Mouse (Mus musculus) forebrain, embryonic 13.5 days (tissue): ENCODE measurements around the gene Supt7l. TPM values are rescaled to one million over a fixed set of nuclear protein-coding genes. Genes with fewer than 3 reads are reported as not detected.

ENCODE experiments used
- ATAC-seq: fragments of 200-750 bp; cut with Nextera tagmentation; 2 replicates; pipeline ENCODE4 v1.8.0; 2017
- H3K27ac ChIP-seq: fragments of 300-500 bp; sonication (generic); 2 replicates; pipeline ENCODE4 v1.5.1; 2015; ENCODE audit warnings: inconsistent platforms, mild to moderate bottlenecking, moderate library complexity
- H3K27me3 ChIP-seq: fragments of 300-500 bp; sonication (generic); 2 replicates; pipeline ENCODE4 v1.6.1; 2015; ENCODE audit warnings: mild to moderate bottlenecking, inconsistent platforms
- H3K36me3 ChIP-seq: fragments of 300-500 bp; sonication (generic); 2 replicates; pipeline ENCODE4 v1.6.1; 2015; ENCODE audit warnings: mild to moderate bottlenecking, inconsistent platforms; ENCODE audit not compliant: poor library complexity, severe bottlenecking
- H3K4me1 ChIP-seq: fragments of 300-500 bp; sonication (generic); 2 replicates; pipeline ENCODE4 v1.6.1; 2015; ENCODE audit warnings: inconsistent platforms
- H3K4me2 ChIP-seq: fragments of 300-500 bp; sonication (generic); 2 replicates; pipeline ENCODE4 v1.6.1; 2015; ENCODE audit warnings: inconsistent platforms, mild to moderate bottlenecking, moderate library complexity
- H3K4me3 ChIP-seq: fragments of 300-500 bp; sonication (generic); 2 replicates; pipeline ENCODE4 v1.5.1; 2015; ENCODE audit warnings: mild to moderate bottlenecking, inconsistent platforms
- H3K9ac ChIP-seq: fragments of 300-500 bp; sonication (generic); 2 replicates; pipeline ENCODE4 v1.6.1; 2015; ENCODE audit warnings: mild to moderate bottlenecking, inconsistent platforms
- H3K9me3 ChIP-seq: fragments of 300-500 bp; sonication (generic); replicated peaks from 2 replicates; pipeline ENCODE4 v1.6.1; 2016; ENCODE audit warnings: inconsistent platforms
- WGBS: fragments of 180-500 bp; shearing (Covaris S2); methylation state at CpG from one replicate; pipeline ENCODE4 v1.1.7; 2015; 5-methylcytosine and 5-hydroxymethylcytosine counted together
- polyA plus RNA-seq: library from polyadenylated mRNA; unstranded; fragments of >200 nt; fragmentation: Nextera tagmentation; extraction: Ambion mirVana; gene quantifications from 2 replicates; pipeline ENCODE4 v1.2.1, GENCODE M21; 2015

The Supt7l gene
- polyA plus RNA-seq, 1 experiment from 2014 or later, result 28.2 TPM

DNA sequence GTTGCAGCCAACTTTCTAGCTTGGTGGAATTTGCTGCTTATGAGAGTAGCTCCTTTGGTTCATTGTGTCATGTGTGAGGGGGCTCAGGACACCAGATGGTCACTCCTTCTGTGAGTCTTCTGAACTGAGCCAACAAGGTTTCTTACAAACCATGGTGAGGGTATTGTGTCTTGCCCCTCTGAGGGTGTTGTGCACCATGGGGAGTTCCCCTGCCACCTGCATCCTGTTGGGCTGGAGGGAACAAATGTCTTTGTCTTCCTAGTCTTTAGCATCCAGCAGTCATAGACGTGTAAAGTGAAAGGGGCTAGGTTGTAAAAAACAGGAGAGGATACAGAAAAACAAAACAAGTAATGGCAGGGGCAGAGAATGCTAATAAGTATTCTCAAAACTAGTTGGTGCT, 31.8 kb upstream of the Supt7l start:
- no peak overlapping the region for H3K9ac ChIP-seq
- H3K27me3 ChIP-seq, result no peaks in the 10 kb centered on the region
- ATAC-seq, result no peak
- no peak overlapping the region for H3K4me2 ChIP-seq
- no peak overlapping the region for H3K27ac ChIP-seq
- peaks cover 48% of the 10 kb centered on the region for H3K36me3 ChIP-seq
- no peaks in the 10 kb centered on the region for H3K9me3 ChIP-seq
- no peaks in the 10 kb centered on the region for H3K4me1 ChIP-seq
- WGBS, result 38% methylated on average over 1 of the region's 1 CpGs
- H3K4me3 ChIP-seq, result no peak overlapping the region

DNA sequence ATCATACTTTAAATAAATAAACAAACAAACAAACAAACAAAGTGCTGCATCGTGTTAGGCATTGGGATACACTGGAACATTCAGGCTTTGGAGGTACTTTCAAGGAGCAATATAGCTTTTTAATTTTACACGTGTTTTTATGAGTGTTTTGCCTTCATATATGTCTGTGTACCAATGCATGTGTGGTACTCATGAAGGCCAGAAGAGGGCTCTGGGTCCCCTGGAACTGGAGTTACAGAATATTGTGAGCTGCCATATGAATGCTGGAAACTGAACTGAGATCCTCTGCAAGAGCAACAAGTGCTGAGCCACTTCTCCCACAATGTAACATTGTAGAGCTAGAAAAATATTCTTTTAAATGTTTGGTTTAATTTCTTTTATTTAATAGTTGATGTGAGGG, 7.6 kb upstream of the Supt7l start:
- Histone ChIP-seq H3K9ac (no peak overlapping the region), H3K36me3 (peaks cover 88% of the 10 kb centered on the region), H3K9me3 (no peaks in the 10 kb centered on the region), H3K4me1 (no peaks in the 10 kb centered on the region), H3K4me2 (no peak overlapping the region), H3K27me3 (no peaks in the 10 kb centered on the region), H3K4me3 (no peak overlapping the region), H3K27ac (no peak overlapping the region)
- 91% methylated on average over 2 of the region's 2 CpGs for WGBS
- ATAC-seq, result no peak

DNA sequence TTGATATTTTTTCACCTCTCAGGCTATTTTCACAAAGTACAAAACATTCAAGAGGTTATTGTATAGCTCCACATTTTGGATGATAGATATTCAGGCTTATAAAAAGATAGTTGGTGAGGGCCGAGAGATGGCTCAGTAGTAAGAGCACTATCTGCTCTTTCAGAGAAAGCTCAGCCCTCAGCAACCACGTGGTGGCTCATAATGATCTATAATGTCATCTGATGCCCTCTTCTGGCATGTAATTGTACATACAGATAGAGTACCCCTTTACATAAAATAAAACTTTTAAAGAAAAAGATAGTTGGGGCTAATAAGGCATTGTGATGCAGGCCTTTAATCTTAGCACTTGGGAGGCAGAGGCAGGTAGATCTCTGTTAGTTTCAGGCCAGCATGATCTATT, 953 bp upstream of the Supt7l start:
- Histone ChIP-seq H3K27ac (no peak overlapping the region), H3K27me3 (no peaks in the 10 kb centered on the region), H3K4me3 (no peak overlapping the region), H3K4me1 (peaks cover 32% of the 10 kb centered on the region), H3K9me3 (no peaks in the 10 kb centered on the region), H3K9ac (no peak overlapping the region), H3K36me3 (peaks cover 46% of the 10 kb centered on the region), H3K4me2 (peak overlapping the region; percentile 98)
- 66% methylated on average over 2 of the region's 2 CpGs for WGBS
- no peak for ATAC-seq

DNA sequence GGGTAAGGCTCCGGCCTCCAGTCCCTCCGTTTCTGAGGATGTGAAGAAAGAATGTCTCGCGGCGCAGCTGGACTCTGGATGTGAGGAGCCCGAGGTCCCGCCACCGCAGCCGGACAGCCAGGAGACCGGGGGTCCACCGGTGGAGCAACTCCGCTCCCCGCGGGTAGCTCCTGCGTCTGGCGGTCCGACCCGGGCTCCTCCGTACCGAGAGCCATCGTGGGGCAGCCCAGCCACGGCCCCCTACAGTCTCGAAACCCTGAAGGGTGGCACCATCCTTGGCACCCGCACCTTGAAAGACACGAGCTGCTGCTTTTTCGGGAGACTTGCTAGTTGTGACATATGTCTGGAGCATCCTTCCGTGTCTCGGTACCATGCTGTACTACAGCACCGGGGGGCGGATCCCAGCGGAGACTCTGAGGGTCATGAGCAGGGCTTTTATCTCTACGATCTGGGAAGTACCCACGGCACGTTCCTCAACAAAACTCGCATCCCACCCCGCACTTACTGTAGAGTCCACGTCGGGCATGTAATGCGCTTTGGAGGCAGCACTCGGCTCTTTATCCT, 408 bp downstream of the Supt7l start:
- Histone ChIP-seq H3K27me3 (no peaks in the 10 kb centered on the region), H3K36me3 (peaks cover 44% of the 10 kb centered on the region), H3K27ac (0 out of 2 replicates have a peak overlapping the region, but pooled peaks have one; percentile 80), H3K4me3 (peak overlapping the region; percentile 97), H3K4me1 (peaks cover 32% of the 10 kb centered on the region), H3K4me2 (peak overlapping the region; percentile 98), H3K9ac (peak overlapping the region; percentile 90), H3K9me3 (no peaks in the 10 kb centered on the region)
- 6% methylated on average over 40 of the region's 40 CpGs for WGBS
- peak; percentile 30; the same call in 1 of the 2 replicates for ATAC-seq

- peak within 1 kb of the TSS; percentile 98 for H3K4me2 ChIP-seq
- H3K27ac ChIP-seq, result peak within 1 kb of the TSS; percentile 80
- no peaks in the 10 kb centered on the region for H3K9me3 ChIP-seq
- peaks cover 44% of the 10 kb centered on the region for H3K36me3 ChIP-seq
- ATAC-seq, result peak; percentile 89
- H3K9ac ChIP-seq, result peak within 1 kb of the TSS; percentile 90
- under 1% methylated on average over 28 of the region's 28 CpGs for WGBS
- H3K27me3 ChIP-seq, result no peaks in the 10 kb centered on the region
- H3K4me1 ChIP-seq, result peaks cover 32% of the 10 kb centered on the region
- H3K4me3 ChIP-seq, result peak within 1 kb of the TSS; percentile 97
These were observed 1.1 kb downstream of the Supt7l start, which contains the start of gene Slc4a1ap for GRCm38 (mm10) chr5:31526354-31527116. TSS of gene Slc4a1ap (plus strand) at chr5:31526995.

DNA sequence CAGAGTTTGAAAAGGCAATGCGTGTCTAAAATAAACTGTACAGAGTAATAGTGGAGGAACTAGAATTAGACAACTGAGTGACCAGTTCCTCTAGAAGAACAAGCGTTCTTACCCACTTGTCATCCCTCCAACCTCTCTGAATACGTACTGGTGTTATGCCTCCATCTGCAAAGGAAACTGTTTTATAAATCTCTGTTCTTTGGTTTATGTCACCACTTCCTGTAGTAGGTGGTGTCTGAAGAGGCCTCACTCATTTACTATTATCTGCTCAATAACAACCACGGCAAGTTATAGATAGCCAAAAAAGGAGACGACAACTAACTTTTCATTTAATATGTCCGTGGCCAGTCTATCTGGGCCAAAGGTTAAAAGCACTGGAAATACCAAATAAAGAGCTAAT, 7.1 kb downstream of the Supt7l start:
- 96% methylated on average over 6 of the region's 6 CpGs for WGBS
- no peak for ATAC-seq
- peaks cover 76% of the 10 kb centered on the region for H3K36me3 ChIP-seq

GRCm38 (mm10) chr5:31512481-31512880, 15.1 kb downstream of the Supt7l start:
- Histone ChIP-seq H3K4me1 (no peaks in the 10 kb centered on the region), H3K36me3 (peaks cover 96% of the 10 kb centered on the region), H3K9me3 (no peaks in the 10 kb centered on the region), H3K27ac (no peak overlapping the region), H3K4me3 (no peak overlapping the region), H3K9ac (no peak overlapping the region), H3K4me2 (no peak overlapping the region), H3K27me3 (no peaks in the 10 kb centered on the region)
- WGBS, result 82% methylated on average over 1 of the region's 1 CpGs
- ATAC-seq, result no peak

More for the DNA sequence above, 7.1 kb downstream of the Supt7l start:
- Histone ChIP-seq H3K4me1 (peaks cover 6% of the 10 kb centered on the region), H3K4me2 (no peak overlapping the region), H3K27ac (no peak overlapping the region), H3K4me3 (no peak overlapping the region), H3K9me3 (no peaks in the 10 kb centered on the region), H3K9ac (no peak overlapping the region), H3K27me3 (no peaks in the 10 kb centered on the region)

- Histone ChIP-seq H3K4me2 (no peak overlapping the region), H3K4me1 (no peaks in the 10 kb centered on the region), H3K27me3 (no peaks in the 10 kb centered on the region), H3K9ac (no peak overlapping the region), H3K9me3 (no peaks in the 10 kb centered on the region), H3K27ac (no peak overlapping the region), H3K36me3 (peaks cover 93% of the 10 kb centered on the region), H3K4me3 (no peak overlapping the region)
- ATAC-seq, result no peak
- 95% methylated on average over 10 of the region's 10 CpGs for WGBS
These were observed 22.8 kb downstream of the Supt7l start for GRCm38 (mm10) chr5:31504843-31505242.

GRCm38 (mm10) chr5:31494513-31495297, 32.9 kb downstream of the Supt7l start, which contains the start of gene Gpn1:
TSS of gene Gpn1 (plus strand) at chr5:31494741.
- H3K27ac ChIP-seq, result no peak within 1 kb of the TSS
- under 1% methylated on average over 49 of the region's 49 CpGs for WGBS

DNA sequence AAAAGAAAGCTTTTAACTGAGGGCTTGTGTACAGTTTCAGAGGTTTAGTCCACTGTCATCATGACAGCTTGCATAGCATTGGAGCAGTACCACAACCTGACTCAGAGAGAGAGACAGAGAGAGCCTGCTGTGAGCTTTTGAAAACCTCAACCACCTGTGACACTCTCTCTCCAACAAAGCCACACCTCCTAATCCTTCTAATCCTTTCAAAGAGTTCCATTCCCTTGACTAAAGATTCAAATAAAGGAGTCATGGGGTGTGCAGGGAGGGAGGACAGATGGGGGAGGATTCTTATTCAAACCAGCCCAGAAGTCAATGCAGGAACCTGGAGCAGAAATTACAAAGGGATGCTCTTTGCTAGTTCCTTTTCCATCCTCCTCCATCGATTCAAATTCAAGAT, 35.6 kb downstream of the Supt7l start:
- WGBS, result 43% methylated on average over 1 of the region's 1 CpGs
- no peak overlapping the region for H3K4me2 ChIP-seq
- no peaks in the 10 kb centered on the region for H3K9me3 ChIP-seq
- H3K4me3 ChIP-seq, result no peak overlapping the region
- ATAC-seq, result no peak
- H3K27me3 ChIP-seq, result no peaks in the 10 kb centered on the region
- H3K4me1 ChIP-seq, result peaks cover 10% of the 10 kb centered on the region
- H3K9ac ChIP-seq, result no peak overlapping the region
- no peak overlapping the region for H3K27ac ChIP-seq
- peaks cover 8% of the 10 kb centered on the region for H3K36me3 ChIP-seq

More at GRCm38 (mm10) chr5:31494513-31495297, 32.9 kb downstream of the Supt7l start, which contains the start of gene Gpn1:
- H3K4me1 ChIP-seq, result peaks cover 10% of the 10 kb centered on the region
- H3K27me3 ChIP-seq, result no peaks in the 10 kb centered on the region
- peaks cover 33% of the 10 kb centered on the region for H3K36me3 ChIP-seq
- H3K4me2 ChIP-seq, result peak within 1 kb of the TSS; percentile 78
- H3K9me3 ChIP-seq, result no peaks in the 10 kb centered on the region
- H3K9ac ChIP-seq, result peak within 1 kb of the TSS; percentile 77
- peak; percentile 100 for ATAC-seq
- peak within 1 kb of the TSS; percentile 75 for H3K4me3 ChIP-seq

- H3K27me3 ChIP-seq, result no peaks in the 10 kb centered on the region
- ATAC-seq, result no peak
- no peak overlapping the region for H3K27ac ChIP-seq
- H3K9me3 ChIP-seq, result no peaks in the 10 kb centered on the region
- no peak overlapping the region for H3K4me3 ChIP-seq
- H3K4me1 ChIP-seq, result no peaks in the 10 kb centered on the region
- 74% methylated on average over 7 of the region's 7 CpGs for WGBS
- H3K36me3 ChIP-seq, result peaks cover 2% of the 10 kb centered on the region; the same call in 1 of the 2 replicates
- H3K4me2 ChIP-seq, result no peak overlapping the region
- H3K9ac ChIP-seq, result no peak overlapping the region
These were observed 38.4 kb downstream of the Supt7l start for GRCm38 (mm10) chr5:31489116-31489769.
